Mouse (Mus musculus) cerebellum, adult 2 months (tissue): Measurements from ENCODE around the gene She.

ENCODE experiments used
- CTCF ChIP-seq: fragments of 200-500 bp; IDR thresholded peaks from 2 replicates; pipeline ENCODE4 v1.5.1; 2011; ENCODE audit warnings: low read depth, mild to moderate bottlenecking, control low read depth, low read length, moderate library complexity, borderline replicate concordance; ENCODE audit not compliant: insufficient read depth
- POLR2A ChIP-seq: fragments of 200-500 bp; IDR thresholded peaks from 2 replicates; pipeline ENCODE4 v1.6.1; 2011; ENCODE audit warnings: low read length, control low read depth, borderline replicate concordance; ENCODE audit not compliant: insufficient read depth

DNA sequence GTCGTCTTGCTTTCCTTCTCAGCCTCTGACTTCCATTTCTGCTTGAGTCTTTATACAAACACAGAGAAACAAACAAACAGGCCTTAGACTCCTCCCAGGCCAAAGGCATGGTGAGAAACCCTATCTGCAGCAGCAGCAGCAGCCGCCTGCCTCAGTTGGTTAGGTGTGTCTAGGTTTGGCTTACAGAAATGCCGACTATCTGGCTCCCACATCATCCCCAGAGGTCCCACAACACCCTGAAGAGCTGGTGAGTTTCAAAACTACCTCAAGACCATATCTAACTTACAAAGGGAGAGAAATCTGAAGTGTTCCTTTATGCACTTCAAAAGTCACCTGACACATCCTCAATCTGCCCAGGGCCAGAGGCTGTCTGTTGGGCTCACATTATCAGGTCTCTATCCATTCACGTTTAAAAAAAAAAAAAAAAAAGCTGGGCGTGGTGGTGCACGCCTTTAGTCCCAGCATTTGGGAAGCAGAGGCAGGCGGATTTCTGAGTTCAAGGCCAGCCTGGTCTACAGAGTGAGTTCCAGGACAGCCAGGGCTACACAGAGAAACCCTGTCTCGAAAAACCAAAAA lies 40.3 kb downstream of the She start:
- no peak for TF ChIP-seq CTCF
- no peak for TF ChIP-seq POLR2A
